Mouse (Mus musculus): ENCODE results near the gene Ddr2. TPM values are rescaled to one million over a fixed set of nuclear protein-coding genes. Genes with fewer than 3 reads are reported as not detected.

Gene Ddr2
- polyA plus RNA-seq (2014; fragmentation: Illumina TruSeq; extraction: RNeasy Lipid Tissue Mini Kit (QIAGEN cat#74804); ENCODE audit: low read depth, low replicate concordance), result 13.5 TPM

DNA sequence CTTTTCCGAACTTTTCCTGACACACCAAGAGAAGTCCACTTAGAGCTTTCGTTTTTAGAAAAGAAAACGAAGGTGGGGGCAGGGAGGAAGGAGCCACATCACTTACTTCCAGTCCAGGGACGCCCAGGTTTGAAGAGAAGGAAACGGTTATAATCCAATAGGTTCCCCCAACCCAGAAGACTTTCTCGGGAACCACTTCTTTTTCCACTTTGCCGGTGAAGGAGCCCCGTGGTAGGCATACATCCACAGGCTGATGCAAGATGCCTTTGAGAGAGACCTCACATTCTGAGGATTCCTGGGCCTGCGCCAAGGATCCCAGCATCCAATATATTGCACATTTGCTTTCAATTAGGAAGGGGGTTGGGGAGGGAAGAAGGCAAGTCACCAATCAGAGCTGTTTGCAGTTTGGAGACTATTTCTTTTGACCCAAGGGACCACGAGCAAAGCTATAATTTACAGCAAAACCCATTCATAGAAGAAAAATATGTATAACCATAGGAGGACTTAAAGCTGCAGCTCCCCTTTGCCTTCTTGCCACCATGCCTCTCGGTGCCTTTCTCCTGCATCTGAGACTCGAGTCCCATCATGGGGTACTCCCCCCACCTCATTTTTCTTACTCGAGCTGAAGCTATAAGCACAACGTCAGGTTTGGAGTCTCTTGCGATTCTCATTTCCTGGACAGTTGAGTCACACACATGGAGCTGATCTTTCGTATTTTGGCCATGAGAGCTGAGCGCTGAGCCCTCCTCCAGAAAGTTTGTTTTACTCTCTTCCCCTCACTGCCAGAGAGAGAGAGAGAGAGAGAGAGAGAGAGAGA lies at the start of gene Ddr2:
TSS of gene Ddr2 (minus strand) at position 247 of the 817 bp plus-strand sequence.

DNA sequence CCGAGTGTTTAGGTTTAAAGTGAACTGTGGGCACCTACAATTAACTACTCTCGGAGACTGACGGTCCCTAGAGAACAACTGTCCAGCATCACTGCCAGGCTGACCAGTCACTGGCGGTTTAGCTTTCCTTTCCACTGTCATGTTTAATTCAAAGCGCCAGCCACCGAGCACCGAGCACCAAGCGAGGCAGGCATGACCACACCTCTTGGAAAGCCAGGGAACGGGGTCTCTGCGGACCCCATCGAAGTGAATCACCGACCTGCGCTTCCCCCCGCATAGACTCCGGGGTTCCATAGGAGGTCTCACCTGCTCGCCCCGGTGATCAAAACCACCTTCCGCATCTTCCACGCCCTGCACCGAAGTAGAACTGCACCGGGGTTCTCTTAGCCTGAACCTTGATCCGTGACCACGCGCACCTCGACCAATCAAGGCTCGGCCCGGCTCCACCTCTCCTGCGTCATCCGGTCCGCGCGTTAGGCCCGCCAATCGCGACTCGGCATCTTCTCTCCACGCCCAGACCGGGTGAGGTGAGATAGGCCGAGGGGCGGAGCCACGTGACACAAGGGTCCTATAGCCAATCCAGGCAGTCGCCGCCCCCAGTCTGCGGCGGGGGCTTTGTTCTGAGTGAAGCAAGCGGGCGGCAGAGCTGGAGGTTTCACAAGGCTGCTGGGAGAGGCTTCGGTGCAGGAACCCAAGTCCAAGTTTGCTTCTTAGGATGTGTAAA lies 141.6 kb downstream of the Ddr2 start, which contains the start of gene Hsd17b7:
TSS of gene Hsd17b7 (minus strand) at position 450 of the 724 bp plus-strand sequence.

DNA sequence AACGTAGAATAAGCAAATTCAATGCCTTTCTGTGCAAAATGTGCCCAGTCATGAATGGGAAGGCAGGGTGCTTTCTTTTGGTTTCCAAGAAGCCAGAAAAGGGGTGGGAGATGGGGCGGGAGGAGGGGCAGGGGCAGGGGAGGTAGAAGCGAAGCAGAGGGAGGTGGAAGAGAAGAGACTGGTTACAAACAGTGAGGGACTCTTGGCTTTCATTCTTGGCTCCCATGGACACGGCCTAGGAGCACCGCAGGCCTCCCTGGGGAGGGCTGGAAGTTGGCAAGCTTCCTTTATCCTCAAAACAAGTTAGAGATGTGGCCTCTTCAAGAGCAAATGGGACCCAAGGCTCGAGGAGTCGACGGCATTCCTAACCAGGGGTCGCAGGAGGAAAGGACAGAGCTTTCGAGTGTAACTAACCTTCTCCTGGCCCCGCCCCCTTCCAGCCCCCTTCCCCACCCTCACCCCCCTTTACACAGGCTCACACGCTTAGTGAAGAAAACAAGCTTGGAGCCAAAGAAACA lies 182.0 kb downstream of the Ddr2 start, which contains the start of gene Ccdc190:
TSS of gene Ccdc190 (plus strand) at position 195 of the 518 bp plus-strand sequence.

Other genes starting within 250 kb of the Ddr2 start
- 0.42 TPM for gene Ccdc190, start 182.1 kb downstream of the Ddr2 start, polyA plus RNA-seq (2014; fragmentation: Illumina TruSeq; extraction: RNeasy Lipid Tissue Mini Kit (QIAGEN cat#74804); ENCODE audit: low read depth, low replicate concordance)
- gene Hsd17b7, start 141.5 kb downstream of the Ddr2 start, polyA plus RNA-seq (2014; fragmentation: Illumina TruSeq; extraction: RNeasy Lipid Tissue Mini Kit (QIAGEN cat#74804); ENCODE audit: low read depth, low replicate concordance), result 12.0 TPM
- 43.2 TPM for gene Uap1, start 64.2 kb upstream of the Ddr2 start, polyA plus RNA-seq (2014; fragmentation: Illumina TruSeq; extraction: RNeasy Lipid Tissue Mini Kit (QIAGEN cat#74804); ENCODE audit: low read depth, low replicate concordance)
- gene Uhmk1, start 104.6 kb upstream of the Ddr2 start, polyA plus RNA-seq (2014; fragmentation: Illumina TruSeq; extraction: RNeasy Lipid Tissue Mini Kit (QIAGEN cat#74804); ENCODE audit: low read depth, low replicate concordance), result 15.3 TPM
- gene Sh2d1b2, start 122.0 kb upstream of the Ddr2 start, polyA plus RNA-seq (2014; fragmentation: Illumina TruSeq; extraction: RNeasy Lipid Tissue Mini Kit (QIAGEN cat#74804); ENCODE audit: low read depth, low replicate concordance), result not detected
- gene Sh2d1b1, start 166.6 kb upstream of the Ddr2 start, polyA plus RNA-seq (2014; fragmentation: Illumina TruSeq; extraction: RNeasy Lipid Tissue Mini Kit (QIAGEN cat#74804); ENCODE audit: low read depth, low replicate concordance), result not detected
- 7.0 TPM for gene Gm7694, start 195.6 kb upstream of the Ddr2 start, polyA plus RNA-seq (2014; fragmentation: Illumina TruSeq; extraction: RNeasy Lipid Tissue Mini Kit (QIAGEN cat#74804); ENCODE audit: low read depth, low replicate concordance)
- gene Spata46, start 198.0 kb upstream of the Ddr2 start, polyA plus RNA-seq (2014; fragmentation: Illumina TruSeq; extraction: RNeasy Lipid Tissue Mini Kit (QIAGEN cat#74804); ENCODE audit: low read depth, low replicate concordance), result not detected